Mouse (Mus musculus) intestine, embryonic 16.5 days (tissue): ENCODE measurements around the gene Nradd. TPM values are rescaled to one million over a fixed set of nuclear protein-coding genes. Genes with fewer than 3 reads are reported as not detected.

Experiments
- ATAC-seq: fragments of 200-750 bp; cut with Nextera tagmentation; 2 replicates; pipeline ENCODE4 v1.8.0; 2017; ENCODE audit warnings: moderate TSS enrichment, moderate library complexity
- H3K27ac ChIP-seq: fragments of 300-500 bp; sonication (generic); 2 replicates; pipeline ENCODE4 v1.5.1; 2014; ENCODE audit warnings: mild to moderate bottlenecking, low read length
- H3K27me3 ChIP-seq: fragments of 300-500 bp; sonication (generic); replicated peaks from 2 replicates; pipeline ENCODE4 v1.6.1; 2014; ENCODE audit warnings: low read length, control low read depth, mixed read lengths; ENCODE audit not compliant: control insufficient read depth, insufficient read depth
- H3K36me3 ChIP-seq: fragments of 300-500 bp; sonication (generic); 2 replicates; pipeline ENCODE4 v1.6.1; 2014; ENCODE audit warnings: low read length, control low read depth; ENCODE audit not compliant: control insufficient read depth, insufficient read depth
- H3K4me1 ChIP-seq: fragments of 300-500 bp; sonication (generic); 2 replicates; pipeline ENCODE4 v1.6.1; 2014; ENCODE audit warnings: low read length, control low read depth, mixed read lengths; ENCODE audit not compliant: control insufficient read depth, insufficient read depth
- H3K4me2 ChIP-seq: fragments of 300-500 bp; sonication (generic); 2 replicates; pipeline ENCODE4 v1.6.1; 2014; ENCODE audit warnings: low read depth, low read length, control low read depth
- H3K4me3 ChIP-seq: fragments of 300-500 bp; sonication (generic); 2 replicates; pipeline ENCODE4 v1.5.1; 2014; ENCODE audit warnings: mild to moderate bottlenecking, low read length
- H3K9ac ChIP-seq: fragments of 300-500 bp; sonication (generic); 2 replicates; pipeline ENCODE4 v1.6.1; 2014; ENCODE audit warnings: low read depth, low read length
- H3K9me3 ChIP-seq: fragments of 300-500 bp; sonication (generic); 2 replicates; pipeline ENCODE4 v1.6.1; 2016; ENCODE audit warnings: low read length, control low read depth; ENCODE audit not compliant: control insufficient read depth
- WGBS: fragments of 180-500 bp; shearing (Covaris S2); extraction: QIAGEN DNeasy Blood & Tissue Kit; methylation state at CpG from one replicate; pipeline ENCODE4 v1.1.7; 2014; 5-methylcytosine and 5-hydroxymethylcytosine counted together
- polyA plus RNA-seq: library from polyadenylated mRNA; unstranded; fragments of >200 nt; fragmentation: Nextera tagmentation; extraction: Ambion mirVana; gene quantifications from 2 replicates; pipeline ENCODE4 v1.2.1, GENCODE M21; 2015

Nradd gene
- 25.7 and 28.4 TPM in 2 replicates for polyA plus RNA-seq

DNA sequence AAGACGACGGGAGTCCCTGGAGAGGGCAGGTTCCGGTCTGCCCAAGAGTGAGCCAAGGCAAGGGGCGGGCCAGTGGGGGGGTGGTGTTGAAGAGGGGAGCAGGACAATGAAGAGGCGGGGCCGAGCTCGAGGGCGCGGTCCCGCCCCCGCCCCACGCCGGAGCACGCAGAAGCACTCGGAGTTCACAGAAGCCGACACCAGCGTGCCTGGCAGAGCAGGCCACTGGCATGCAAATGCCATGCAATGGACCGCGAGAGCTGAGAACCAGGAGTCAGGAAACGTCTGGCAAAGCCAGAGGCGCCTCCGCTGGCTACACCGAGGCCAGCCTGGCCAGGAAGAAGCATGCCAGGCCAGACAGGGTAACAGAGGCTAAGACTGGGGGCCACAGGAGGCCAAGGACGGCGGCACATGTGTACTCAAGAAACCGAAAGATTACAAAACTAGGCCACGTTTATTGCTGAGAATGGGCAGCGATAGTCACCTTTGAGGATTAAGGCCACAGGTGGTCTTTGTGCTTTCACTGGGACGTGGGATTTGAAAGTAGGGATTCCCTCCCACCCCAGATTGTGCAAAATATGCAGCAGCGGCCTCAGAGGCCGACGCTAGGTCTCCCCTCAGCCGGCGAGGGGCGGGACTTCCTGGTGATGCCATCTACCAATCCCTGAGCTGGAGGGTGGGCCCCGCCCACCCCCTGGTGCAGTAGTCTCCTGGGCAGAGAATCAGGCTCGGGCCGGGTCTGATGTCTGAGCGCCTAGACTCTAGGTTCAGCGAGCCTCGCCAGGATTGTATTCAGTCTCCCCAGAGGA, at the start of gene Nradd:
Gene Nradd (minus strand): TSS at position 92 of the 806 bp plus-strand sequence.
- H3K4me3 ChIP-seq = peak within 1 kb of the TSS; percentile 63
- ATAC-seq = peak; percentile 94
- H3K27ac ChIP-seq = peak within 1 kb of the TSS; percentile 87
- peak within 1 kb of the TSS; percentile 75 for H3K9ac ChIP-seq
- no peaks in the 10 kb centered on the region for H3K27me3 ChIP-seq
- H3K4me2 ChIP-seq = peak within 1 kb of the TSS; percentile 99
- peaks cover 5% of the 10 kb centered on the region; the same call in 1 of the 2 replicates for H3K36me3 ChIP-seq
- no peaks in the 10 kb centered on the region for H3K9me3 ChIP-seq
- 2% methylated on average over 41 of the region's 41 CpGs for WGBS
- peaks cover 20% of the 10 kb centered on the region for H3K4me1 ChIP-seq

DNA sequence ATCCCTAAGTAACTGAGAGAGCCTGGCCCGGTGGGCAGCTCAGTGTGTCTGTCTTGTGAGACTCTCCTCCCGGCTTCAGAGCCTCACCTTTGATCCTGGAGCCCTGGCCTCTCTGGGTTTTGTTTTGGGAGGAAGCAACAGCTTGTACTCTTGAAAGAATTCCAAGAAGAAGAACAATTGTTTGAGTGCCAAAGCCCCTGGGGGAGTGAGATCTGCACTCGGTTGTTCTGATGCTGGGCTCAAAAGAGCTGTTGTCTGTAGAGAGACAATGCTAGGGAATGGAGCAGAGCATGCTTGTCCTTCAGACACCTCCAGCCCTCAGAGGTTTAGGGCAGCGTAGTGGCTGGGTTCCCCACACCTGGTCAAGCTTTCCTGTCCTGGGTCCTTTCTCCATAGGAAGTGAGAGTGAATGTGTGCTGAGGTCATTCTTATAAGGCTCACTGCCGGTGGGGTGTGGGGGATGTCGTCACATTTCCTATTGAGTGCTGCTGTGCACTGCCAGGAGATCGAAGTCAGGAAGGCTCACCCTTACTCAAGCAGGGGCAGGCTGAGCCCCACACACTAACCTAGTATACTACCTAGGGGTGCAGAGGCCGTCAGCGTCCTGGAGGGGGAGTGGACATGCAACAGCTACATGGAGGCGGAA, 49.0 kb upstream of the Nradd start:
- no peak for ATAC-seq
- 0 out of 2 replicates have a peak overlapping the region, but pooled peaks have one; percentile 19 for H3K9ac ChIP-seq
- WGBS = 61% methylated on average over 10 of the region's 10 CpGs

DNA sequence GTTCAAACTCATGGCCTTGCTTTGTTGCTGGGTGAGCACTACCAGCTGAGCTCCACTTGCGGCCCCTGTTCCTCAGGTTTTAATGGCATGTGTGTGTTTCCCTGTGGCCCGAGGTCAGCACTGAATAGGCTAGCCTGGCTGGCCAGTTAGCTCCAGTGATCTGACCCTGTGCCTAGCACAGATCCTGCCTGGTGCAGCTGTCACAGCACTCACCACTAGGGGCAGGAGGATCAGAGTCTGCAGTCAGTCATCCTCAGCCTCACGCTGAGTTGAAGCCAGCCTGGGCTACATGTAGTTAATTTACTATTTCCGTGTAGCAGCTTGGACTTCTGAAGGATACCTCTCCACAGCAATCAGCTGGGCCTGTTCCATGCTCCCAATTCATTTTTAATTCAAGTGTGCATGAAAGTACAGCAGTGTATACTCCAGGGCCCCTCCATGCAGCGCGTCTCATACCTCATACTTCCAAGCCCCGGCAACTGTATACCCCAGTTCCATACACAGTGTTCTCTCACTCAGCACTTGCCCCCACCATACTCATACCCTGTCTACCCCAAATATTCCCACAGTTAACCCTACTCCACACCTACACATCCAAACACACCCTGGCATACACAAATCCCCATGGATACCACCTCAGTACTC, 48.3 kb upstream of the Nradd start:
- Histone ChIP-seq H3K4me1 (peaks cover 56% of the 10 kb centered on the region), H3K9ac (no peak overlapping the region), H3K4me2 (no peak overlapping the region), H3K36me3 (no peaks in the 10 kb centered on the region), H3K27ac (peak overlapping the region; percentile 6; the same call in 1 of the 2 replicates), H3K9me3 (no peaks in the 10 kb centered on the region), H3K27me3 (no peaks in the 10 kb centered on the region), H3K4me3 (no peak overlapping the region)
- no peak for ATAC-seq
- 61% methylated on average over 7 of the region's 7 CpGs for WGBS

More for the DNA sequence above, 49.0 kb upstream of the Nradd start:
- no peaks in the 10 kb centered on the region for H3K27me3 ChIP-seq
- H3K9me3 ChIP-seq = no peaks in the 10 kb centered on the region
- peaks cover 60% of the 10 kb centered on the region for H3K4me1 ChIP-seq
- no peak overlapping the region for H3K4me3 ChIP-seq
- no peak overlapping the region for H3K4me2 ChIP-seq
- H3K36me3 ChIP-seq = no peaks in the 10 kb centered on the region
- 0 out of 2 replicates have a peak overlapping the region, but pooled peaks have one; percentile 6 for H3K27ac ChIP-seq

DNA sequence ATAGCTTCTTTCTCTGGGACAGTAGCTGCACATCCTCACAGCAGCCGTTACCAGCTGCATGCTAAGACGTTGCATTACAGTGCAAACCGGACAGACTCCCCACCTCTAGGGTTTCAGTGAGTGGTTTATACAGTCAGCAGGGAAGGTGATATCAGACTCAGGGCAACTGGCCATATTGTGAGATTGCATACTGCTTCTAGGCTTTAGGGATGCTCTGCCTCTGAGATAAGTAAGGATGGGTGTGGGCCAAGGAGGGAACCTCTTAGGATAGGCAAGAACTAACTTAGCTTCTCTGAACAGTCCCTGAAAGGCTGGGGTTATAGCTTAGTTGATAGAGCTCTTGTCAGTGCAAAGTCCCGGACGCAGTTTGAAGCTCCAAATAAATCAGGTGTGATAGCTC, 45.5 kb upstream of the Nradd start:
- Histone ChIP-seq H3K4me3 (no peak overlapping the region), H3K4me1 (peaks cover 55% of the 10 kb centered on the region), H3K36me3 (no peaks in the 10 kb centered on the region), H3K4me2 (no peak overlapping the region), H3K9me3 (no peaks in the 10 kb centered on the region), H3K9ac (no peak overlapping the region), H3K27ac (no peak overlapping the region), H3K27me3 (no peaks in the 10 kb centered on the region)
- 78% methylated on average over 5 of the region's 5 CpGs for WGBS
- no peak for ATAC-seq

DNA sequence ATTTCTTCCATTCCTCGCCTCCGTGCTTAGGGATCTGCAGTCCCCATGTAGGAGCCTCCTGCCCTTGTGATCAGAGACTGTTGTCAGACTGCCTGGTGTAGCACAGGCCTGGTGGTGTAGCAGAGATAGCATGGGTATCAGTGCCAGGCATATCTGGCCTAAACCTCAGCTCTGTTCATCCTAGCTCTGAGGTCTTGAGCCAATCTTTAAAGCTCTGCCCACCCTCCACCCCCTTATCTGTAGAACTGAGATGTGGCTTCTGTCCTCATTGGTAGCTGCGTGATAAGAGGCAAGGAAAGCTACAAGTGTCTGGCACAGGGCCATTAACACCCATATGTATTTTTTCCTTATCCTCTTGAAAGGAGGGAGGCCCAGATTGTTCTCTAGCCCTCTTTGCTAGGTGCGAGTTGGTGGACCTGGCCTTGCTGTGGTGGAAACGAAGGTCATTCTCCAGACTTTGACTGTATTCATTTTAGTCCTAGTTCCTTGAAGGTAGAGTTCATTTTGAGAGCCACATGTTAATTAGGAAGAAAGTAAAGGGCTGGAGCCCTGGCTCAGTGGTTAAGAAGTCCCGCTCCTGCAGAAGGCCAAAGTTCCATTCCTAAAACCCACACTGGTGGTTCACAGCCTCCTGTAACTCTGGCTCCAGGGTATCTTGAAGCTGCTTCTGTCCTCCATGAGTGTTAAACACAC, 44.5 kb upstream of the Nradd start:
- WGBS = 70% methylated on average over 6 of the region's 6 CpGs
- Histone ChIP-seq H3K4me3 (no peak overlapping the region), H3K9me3 (no peaks in the 10 kb centered on the region), H3K4me1 (peaks cover 58% of the 10 kb centered on the region), H3K27me3 (no peaks in the 10 kb centered on the region), H3K9ac (no peak overlapping the region), H3K27ac (peak overlapping the region; percentile 55), H3K36me3 (no peaks in the 10 kb centered on the region), H3K4me2 (no peak overlapping the region)
- peak; percentile 64 for ATAC-seq

DNA sequence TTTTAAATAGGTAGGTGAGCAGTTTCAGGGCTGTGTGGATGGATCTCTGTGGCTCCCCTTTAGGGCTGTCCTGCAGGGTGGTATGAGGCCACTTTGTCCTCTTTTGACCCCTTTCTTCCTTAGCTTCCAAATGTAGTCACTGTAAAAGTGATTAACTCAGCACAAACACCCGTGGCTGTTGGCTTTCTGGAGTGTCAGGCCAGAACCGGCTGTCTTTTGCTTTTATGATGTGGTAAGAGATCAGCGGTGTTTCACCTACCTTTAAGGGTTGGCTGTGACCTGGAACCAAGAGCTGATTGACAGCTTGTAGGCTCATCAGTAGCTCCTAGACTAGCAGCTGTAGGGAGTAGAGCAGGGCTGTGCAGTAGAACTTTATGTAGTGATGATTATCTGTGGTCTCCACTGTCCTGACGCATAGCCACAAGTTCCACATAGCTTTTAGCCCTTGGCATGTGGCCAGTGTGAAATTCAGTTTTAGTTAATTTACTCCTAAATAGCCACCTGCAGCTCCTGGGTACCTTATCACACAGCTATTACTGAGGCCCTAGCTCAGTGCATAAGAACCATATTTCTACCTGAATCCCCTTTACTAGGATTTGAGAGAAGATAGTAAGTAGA, 43.1 kb upstream of the Nradd start:
- 49% methylated on average over 4 of the region's 4 CpGs for WGBS
- ATAC-seq = no peak

DNA sequence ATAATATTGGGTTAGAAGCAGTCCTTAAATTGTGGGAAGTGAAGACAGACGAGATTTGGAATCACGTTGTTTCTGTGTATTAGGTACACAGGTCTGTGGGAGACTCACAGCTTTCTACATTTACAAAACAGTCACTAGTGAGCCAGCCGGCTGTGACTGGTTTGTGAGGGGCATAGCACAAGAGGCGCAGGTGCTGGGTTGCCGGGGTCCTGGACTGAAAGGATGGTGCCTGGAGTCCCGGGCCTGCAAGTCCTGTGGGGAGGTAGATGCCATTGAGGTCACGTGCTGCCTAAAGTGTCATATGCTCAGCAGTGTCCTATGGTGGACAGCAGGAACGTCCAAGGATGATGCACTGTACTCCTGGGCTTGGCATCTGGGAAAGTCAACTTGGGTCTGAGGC, 42.1 kb upstream of the Nradd start:
- Histone ChIP-seq H3K27ac (peak overlapping the region; percentile 33), H3K4me3 (no peak overlapping the region), H3K27me3 (no peaks in the 10 kb centered on the region), H3K4me1 (peaks cover 45% of the 10 kb centered on the region), H3K9ac (no peak overlapping the region), H3K9me3 (no peaks in the 10 kb centered on the region), H3K4me2 (0 out of 2 replicates have a peak overlapping the region, but pooled peaks have one; percentile 6), H3K36me3 (no peaks in the 10 kb centered on the region)
- WGBS = 49% methylated on average over 8 of the region's 8 CpGs
- no peak for ATAC-seq

More for the DNA sequence above, 43.1 kb upstream of the Nradd start:
- no peaks in the 10 kb centered on the region for H3K27me3 ChIP-seq
- H3K4me1 ChIP-seq = peaks cover 46% of the 10 kb centered on the region
- H3K9me3 ChIP-seq = no peaks in the 10 kb centered on the region
- H3K4me3 ChIP-seq = no peak overlapping the region
- no peak overlapping the region for H3K9ac ChIP-seq
- no peak overlapping the region for H3K4me2 ChIP-seq
- no peaks in the 10 kb centered on the region for H3K36me3 ChIP-seq
- no peak overlapping the region for H3K27ac ChIP-seq

DNA sequence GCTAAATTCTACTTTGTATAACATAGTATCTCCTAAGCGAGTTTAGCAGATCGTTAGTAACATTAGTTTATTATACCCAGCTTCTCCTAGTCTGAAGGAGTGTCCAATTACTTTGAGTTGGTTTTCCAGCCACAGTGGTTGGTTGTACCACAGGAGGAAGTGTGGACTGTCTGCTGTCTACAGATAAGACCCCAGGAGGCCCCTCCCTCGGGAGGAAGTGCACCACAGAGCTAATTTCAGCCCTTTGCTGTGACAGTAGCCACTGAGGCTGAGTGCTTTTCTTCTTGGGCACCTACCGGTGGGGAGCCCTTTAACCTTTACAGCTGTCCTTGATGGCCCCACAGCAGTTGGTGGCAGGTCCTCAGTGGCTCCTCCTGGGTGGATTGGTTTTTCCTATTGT, 41.7 kb upstream of the Nradd start:
- Histone ChIP-seq H3K27ac (peak overlapping the region; percentile 33), H3K9ac (no peak overlapping the region), H3K9me3 (no peaks in the 10 kb centered on the region), H3K27me3 (no peaks in the 10 kb centered on the region), H3K4me1 (peaks cover 41% of the 10 kb centered on the region), H3K4me2 (0 out of 2 replicates have a peak overlapping the region, but pooled peaks have one; percentile 6), H3K4me3 (no peak overlapping the region), H3K36me3 (no peaks in the 10 kb centered on the region)
- 15% methylated on average over 4 of the region's 4 CpGs for WGBS
- peak; percentile 68 for ATAC-seq
